Mouse (Mus musculus): ENCODE results near the gene Cryl1.

- TF ChIP-seq CTCF (IDR thresholded peaks at IDR 0.05; ENCODE audit: low read depth, low read length) (no peak), POLR2A (IDR thresholded peaks at IDR 0.05; ENCODE audit: extremely low read depth, insufficient read depth, low read length) (no peak)
These were observed 6.7 kb downstream of the Cryl1 start for GRCm38 (mm10) chr14:57391621-57392020.
